Mouse (Mus musculus): ENCODE measurements at regions not wholly inside any gene's neighbourhood (a gene's known extent, or its start where the extent isn't known, plus 50 kb on each side); places are given as distances from the start of the nearest gene placed in this dataset.
A peak's percentile ranks its signal among the peaks of the same experiment; 100 is the strongest.

DNA sequence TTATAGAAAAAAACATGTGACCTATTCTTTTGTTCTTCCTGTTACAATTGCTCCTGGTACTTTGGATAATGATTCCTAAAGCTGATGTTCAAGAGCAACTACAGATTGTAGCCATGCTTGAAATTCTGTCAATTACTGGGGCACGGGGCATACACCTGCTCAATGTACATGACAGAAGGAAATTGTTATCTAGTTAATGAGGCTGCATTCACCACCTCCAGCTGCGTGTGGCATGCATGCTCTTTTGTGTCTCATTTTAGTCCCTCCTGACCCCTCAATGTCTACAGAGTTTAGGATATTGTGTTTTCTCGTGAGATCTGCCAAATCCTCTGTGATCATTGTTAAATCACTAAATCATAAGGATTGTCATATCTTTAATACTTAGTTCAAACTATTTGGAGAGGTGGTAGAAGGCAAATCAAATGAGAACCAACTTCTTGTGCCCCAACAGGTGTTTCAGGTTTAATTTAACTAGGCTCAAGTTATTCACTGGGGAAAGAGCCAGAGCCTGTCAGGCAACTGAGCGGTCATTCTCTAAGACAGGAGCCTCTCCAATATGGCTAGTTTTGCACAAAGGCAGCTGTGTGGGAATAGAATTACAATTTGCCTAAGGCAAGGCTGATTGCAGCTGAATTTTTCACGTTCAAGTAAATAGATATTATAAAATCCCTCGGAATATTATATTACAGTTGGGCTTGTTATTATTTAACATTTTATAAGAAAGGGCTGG, 289.9 kb upstream of the Mmadhc start:
- no peak for DNase-seq

DNA sequence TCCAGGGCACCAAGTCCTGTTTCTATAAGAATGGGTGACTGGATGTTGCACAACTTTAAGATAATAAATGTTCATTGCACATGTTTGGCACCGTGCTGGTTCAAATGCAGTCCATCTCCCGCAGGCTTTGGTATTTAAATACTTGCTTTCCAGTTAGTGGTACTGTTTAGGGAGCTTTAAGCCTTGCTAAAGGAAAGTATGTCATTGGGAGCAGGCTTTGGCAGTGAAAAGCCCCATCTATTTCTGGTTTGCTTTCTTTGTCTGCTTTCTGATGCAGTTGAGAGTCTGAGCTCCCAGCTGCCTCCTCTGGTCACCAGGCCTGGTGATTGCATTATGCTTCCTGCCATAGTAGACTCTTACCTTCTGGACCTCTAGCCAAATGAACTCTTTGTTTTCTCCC, 283.0 kb upstream of the Mmadhc start:
- DNase-seq = no peak

DNA sequence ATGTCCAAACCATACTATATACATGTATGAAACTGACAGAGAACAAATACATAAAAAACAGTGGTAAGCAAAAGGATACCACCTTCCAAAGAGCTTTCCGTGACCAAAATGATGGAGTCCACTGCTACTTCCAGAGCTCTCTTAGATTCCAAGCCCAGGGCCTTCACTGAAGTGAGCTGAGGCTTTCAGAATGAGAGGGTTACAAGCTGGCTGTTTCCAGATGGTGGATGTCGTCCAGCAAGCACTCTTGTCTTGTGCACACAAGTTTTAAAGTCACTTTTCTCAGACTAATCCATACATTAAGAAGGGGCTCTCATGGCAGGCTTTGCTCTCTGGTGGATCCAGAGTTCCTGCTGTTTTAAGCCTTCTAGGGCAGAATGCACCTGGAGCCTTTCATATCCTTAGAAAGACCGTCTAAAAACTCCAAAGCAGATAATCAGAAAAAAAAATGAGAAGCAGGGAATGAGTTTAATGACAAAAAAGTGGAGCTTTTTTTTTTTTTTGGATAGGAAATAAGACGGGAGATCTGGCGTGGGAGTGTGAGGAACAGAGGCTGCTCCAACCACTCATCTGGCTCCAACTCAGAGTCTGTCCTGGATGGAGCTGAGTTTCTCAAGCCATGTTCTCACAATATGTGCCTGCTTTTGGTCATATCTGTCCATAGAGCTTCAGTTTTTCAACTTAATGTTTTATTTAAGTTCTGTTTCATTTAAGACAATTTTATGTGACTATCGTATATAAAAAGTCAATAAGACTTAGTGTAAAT, 281.9 kb upstream of the Mmadhc start:
- DNase-seq = no peak

DNA sequence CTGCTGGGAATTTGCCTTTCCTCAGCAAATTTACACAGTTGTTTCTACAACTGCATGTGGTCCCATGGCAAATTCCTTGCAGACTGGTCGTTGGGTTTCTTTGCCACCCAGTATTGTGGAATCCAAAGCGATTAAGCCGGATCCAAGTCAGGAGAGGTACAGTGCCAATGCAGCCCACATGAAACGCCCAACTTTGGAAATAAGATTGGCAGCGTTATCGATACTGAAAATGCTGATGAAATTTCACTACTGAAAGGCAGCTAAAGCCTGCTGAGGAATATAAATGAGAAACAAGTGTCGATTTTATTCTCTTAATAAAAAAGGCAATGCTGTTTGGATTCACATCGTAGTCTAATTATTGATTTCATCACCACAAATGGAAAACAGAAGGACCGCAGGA, 281.1 kb upstream of the Mmadhc start:
- no peak for DNase-seq

DNA sequence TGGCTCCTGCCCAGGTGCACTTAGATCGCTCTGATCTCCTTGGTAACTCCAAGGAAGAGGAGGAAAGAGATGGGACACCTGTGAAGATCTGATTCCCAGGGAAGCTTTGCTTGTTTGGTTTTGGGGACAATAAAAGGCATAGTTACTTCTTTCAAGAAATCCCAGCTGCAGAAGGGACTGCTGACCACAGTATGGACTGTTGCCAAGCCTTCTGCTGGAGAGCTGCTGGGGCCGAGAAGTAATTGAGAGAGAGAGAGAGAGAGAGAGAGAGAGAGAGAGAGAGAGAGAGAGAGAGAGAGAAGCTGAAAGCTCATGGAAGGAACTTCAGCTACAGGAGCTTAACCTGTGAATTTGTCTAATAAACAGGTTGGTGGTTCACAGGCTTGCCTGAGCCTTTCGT, 276.9 kb upstream of the Mmadhc start:
- DNase-seq = no peak

DNA sequence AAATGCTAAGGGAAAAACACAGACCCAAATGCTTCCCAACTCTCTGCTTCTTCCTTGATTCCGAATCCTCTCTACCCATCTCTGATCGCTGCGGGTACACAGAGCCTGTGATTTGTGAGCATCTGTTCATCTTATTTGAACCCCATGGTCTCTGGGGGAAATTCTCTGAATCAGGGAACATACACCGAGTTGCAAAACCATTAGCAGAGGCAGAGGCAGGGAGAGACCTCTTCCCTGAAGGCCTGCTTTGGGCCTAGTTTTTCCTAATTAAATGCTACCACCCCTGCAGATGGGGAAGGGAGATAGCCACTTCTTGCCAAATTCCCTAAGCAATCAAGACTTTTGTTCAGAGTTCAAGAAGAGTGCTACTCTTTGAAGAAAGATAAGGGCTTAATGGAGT, 274.4 kb upstream of the Mmadhc start:
- DNase-seq = no peak

DNA sequence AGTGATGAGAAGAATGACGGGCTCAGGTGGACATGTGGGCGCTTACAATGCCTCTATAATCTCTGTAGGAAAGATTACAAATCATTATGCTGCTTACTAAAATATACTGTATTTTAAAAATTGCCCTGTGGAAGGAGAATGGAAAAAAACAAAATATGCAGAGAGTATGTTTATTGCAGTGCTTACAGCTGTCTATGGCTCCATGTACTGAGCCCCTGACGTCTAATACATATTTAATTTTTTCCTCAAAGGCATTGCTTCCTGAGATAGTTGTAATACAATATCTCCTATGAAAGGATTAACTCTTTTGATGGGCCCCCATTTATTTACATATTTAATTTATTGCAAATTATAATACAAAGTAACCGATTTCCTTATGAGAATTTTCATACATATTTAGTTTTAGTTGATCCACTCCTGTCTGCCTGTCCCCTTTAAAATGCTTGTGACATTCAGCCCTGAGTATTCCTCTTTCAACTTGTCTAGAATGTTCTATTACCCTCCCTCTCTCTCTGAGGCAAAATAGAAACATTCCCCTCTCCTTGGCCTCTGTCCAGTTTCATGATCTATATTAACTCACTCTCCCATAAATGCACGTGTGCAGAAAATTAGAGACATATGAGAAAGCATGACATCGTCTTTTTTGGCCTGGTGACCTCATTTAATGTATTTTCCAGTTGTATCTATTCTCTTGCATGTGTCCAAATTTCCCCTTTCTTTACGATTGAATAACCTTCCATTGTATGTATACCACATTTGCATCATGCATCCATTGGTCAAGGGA, 273.1 kb upstream of the Mmadhc start:
- DNase-seq = no peak

DNA sequence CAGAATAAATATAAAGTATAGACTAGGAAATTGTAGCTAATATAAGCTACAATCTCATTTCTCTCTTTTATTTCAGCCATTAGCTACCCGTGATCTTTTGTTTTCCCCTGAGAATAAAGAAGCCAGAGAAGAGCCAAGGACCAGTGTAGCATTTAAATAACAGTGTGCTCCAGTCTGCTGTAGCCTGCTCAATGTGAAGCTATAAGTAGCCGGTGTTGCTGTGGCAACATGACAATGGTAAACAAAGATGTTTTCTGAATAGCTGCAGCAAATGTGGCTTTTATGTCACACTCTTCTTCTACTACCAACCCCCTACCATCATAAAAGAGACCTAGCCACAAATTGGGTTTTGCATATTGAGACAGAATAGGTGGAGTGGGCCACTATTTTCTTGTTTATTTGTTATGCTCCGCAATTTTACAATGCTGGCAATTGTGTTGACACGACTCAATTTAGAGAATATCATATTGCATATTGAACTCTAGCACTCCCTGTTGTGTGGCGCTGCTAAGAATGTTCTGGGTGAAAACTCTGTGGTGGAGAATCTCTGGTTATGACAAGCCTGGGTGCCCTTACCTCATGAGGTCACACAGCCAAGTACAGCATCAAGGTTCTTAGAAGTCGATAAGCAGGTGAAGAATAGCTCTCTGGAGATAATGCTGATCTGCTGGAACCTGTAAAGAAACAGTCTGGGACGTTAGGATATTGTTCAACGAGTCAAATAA, 272.3 kb upstream of the Mmadhc start:
- DNase-seq = no peak

DNA sequence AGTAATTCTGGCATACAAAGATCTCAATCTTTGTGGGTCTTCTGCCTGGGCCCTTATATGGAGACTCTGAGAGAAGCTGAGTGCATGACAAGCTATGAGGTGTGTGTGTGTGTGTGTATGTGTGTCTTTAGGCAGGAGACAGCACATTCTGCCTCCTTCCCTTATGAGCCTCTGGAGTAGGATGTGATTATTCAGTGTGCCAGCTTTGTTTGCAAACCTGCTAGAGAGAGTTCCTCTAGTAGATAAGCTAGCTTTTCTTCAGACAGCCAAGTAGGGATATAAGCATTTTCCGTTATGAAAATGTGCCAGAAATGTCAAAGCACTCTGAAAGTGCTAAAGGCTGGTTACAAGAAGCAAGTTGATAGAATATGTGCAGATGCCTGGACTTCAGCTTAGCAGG, 270.9 kb upstream of the Mmadhc start:
- no peak for DNase-seq

DNA sequence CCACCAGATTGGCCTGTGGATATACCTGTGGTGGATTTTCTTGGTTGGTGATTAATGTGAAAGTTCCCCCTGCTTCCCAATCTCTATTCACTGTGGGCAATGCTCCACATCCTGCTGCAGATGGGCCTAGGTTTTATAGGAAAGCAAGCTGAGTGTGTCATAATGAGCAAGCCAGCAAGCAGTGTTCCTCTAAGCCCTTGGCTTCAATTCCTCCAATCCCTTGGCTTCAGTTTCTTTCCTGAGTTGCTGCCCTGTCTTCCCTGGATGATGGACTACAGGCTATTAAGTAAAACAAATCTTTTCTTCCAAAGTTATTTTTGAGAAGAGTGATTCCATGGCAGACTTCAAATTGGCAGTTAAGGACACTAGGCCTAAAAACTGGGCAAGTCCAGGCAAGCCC, 257.4 kb upstream of the Mmadhc start:
- no peak for DNase-seq

DNA sequence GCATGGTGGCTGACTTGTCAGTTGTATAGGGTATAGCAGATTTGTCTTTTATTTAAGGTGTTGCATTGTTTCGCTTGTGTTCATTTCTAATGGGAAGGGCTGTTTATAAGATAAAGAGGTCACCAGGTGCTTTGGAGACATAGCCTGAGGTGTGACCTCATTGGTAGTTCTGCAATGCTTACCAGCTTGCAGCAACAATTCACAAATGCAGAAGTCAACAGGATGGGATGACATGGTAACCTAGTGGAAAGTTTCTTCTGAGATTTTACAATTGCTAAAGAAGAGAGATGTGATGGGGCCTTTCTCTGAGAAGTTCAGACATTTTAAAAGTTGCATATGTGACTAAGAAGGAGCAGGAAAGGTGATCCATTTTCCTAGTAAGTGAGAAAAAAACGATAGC, 255.8 kb upstream of the Mmadhc start:
- DNase-seq = no peak

DNA sequence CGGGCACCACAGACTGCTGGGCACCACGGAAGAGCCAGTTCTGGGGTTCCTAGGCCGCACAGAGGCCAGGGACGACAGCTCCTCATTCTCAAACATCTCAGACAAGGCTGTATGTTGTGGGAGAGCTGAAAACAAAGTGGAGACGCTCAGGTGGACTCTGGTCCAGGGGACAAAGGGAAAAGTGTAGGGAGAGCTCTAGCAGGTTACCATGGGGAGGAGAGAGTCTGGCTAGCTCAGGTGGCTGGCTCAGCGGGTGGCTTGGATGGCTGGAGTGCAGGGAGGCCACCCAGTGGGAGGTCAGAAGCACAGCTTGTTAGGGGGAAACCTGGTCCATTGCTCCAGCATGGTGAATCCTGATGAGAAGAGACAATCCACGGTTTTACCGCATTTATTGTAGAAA, 253.3 kb upstream of the Mmadhc start:
- peak; percentile 65 for DNase-seq

DNA sequence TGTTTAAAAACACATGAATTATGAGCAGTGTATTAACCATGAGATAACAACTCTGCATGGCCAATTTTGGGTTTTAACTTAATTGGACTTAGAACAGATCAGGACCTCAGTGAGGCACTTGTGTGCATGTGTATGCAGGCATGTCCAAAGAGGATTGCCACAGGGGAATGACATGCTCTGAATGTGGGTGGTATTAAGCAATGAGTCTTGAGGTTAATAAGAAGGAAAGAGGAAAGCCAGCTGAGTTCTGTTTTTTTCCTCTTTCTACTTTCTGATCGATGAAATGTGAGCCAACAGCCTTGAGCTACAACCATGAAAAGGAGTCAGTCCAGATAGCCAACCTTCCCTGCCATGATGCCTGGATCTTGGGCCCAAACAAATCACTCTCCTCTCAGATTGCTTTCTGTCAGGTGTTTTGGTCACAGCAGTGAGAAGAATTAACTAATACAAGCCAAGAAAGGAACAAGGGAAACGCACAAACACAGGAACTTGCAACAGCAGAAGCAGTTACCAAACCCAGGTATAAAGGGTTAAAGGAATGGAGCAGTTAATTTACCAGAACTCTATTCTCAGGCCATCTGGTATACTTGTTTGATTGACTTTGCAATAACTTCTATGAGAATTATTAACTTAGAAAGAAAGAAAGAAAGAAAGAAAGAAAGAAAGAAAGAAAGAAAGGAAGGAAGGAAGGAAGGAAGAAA, 243.3 kb upstream of the Mmadhc start:
- DNase-seq = no peak

DNA sequence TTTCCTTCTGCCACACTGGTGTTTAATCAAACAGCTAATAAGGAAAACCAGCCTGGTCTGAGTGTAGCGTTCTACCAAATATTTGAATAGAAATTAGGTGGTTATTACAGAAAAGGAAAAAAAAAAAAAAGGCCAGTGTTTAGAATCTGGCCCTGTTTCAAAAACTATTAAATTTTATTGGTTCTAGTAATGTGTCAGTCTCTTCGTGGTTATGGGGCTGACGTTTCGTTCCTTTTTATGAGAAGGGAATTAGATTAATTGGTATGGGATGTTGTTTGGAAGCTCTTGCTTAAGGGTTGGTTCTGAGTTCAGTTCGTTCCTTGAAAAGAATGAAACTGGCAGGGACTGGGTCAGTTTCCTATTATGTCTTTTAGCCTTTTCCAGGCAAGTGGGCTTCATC, 241.5 kb upstream of the Mmadhc start:
- no peak for DNase-seq

DNA sequence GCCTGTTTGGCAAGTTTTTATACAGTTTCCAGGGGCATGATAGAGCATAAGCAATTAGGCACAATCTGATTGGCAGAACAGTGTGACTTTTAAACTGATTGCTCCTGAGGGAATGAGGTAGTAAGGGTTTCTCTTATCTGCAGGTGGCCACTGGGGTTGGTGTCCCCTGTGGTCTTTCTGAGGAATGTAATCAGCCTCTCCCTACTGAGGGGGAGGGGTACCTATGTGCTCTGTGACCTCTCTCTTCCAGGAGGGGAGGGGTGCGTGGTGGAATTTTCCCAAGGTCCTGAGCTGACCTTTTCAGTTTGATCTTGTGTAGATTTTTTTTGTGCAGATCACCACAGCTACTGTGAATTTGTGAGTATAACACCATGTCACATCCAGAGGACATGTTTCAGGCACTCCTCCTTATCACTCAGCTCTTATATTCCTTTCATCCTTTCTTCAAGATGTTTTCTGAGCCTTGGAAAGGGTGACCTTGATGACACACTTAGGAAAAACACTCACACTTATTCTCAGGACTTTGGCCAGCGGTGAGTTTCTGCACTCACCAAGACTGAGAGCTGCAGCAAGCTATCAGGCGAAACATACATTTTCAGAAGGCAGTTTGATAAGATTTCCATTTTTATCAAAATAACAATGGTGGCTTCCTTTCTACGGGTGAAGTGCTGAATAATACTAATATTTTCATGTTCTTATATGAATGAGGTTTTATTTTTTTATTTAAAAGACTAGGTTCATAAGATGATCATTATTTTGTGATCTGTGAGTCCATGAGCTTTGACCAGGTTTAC, 238.7 kb upstream of the Mmadhc start:
- DNase-seq = no peak

DNA sequence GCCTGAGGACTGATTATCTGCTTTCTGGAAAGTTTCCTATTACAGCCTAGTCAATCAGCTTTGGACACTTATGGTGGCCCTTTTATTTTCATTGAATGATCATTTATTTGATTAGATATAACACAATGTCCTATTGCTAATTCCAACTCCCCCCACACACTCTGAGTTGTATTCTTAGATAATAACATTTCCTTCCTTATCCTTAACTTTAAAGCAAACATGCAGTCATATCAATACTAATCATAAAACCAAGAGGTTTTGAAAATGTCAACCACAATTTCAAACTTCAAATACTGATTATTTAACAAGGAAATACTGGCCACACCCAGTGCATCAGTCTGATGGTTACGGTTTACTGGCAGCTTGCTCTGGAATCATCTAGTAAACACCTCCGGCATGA, 237.1 kb upstream of the Mmadhc start:
- no peak for DNase-seq

DNA sequence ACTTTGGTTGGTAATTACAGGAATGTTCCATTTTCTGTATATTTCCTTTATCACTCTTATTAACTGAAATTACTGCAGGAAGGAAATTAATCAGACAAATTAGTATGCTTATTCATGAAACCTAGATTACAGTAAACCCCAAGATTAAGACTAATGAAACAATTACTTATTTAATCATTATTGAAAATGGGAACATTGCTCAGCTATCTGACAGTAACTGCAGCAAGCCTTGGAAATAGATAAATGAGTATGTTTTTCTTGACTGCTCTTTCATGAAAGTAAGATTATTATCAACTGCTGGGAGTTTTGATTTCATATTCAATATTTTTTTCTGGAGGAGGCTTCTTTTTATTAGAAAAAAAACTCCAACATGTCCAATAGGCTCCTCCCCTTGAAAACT, 230.8 kb upstream of the Mmadhc start:
- no peak for DNase-seq

DNA sequence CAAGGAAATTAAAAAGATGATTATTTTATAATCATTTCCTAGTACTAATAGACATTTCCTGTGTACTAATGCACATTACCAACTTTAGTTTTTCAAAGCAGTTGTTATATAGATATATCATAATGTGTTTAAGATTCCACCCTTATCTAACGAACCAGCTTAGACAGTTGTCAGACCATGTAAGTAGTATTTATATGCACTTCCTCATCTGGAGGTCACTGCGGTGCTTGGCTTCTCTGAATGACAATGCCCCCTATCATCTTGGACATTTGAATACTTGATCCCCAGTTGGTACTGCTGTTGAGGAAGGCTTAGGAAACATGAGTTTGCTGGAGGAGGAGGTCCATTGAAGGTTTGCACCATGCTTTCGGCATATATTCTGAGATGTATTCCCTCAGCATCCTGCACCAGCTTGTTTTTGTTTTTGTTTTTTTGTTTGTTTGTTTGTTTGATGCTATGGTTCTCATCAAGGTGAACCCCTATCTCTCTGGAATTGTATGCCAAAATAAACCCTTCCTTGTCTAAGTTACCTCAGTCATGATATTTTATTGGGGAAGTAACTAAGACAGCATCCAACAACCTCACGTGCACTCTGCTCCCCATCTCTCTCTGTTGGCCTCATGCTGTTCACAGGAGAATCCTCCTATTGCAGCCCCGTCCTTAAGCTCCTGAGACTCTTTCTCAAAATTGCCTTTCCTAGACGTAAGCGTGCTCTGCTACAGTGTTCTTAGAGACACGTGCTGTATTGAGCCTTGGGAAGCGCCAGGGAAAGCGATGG, 228.4 kb upstream of the Mmadhc start:
- DNase-seq = no peak

DNA sequence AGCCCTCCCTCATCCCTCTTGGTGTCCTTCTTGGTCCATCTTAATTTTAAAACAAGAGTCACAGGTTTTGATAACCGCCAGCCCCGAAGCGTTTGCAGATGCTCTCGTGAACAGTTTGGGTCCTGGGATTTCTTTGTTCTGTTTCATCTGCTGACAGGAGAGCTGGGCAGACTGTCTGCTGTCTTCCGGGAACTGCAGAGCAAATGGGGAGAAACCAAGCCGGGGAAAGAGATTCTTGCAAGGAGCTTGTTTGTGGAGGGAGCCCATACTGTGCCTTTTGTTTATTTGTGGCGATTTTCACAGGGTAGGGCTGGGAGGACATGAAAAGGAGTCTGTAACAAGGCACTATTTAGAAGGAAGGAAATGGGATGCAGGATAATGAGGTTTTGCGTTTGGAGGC, 223.6 kb upstream of the Mmadhc start:
- no peak for DNase-seq

DNA sequence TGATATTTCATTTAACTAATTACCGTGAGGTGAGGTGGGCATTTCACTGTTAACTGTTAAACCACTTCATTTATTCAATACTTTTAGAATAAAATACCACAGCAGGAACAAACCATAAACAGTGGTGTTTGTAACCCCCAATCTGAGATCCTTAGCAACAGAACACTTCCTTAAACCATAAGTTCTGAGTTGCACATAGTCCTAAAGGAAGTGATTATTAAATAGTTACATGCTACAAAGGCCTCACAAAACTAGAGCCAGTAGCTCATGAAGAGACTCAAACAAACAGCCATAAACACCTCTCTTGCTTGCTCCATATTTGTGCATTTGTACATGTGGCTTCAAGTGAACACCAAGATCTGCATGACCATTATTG, 222.5 kb upstream of the Mmadhc start:
- no peak for DNase-seq

Data from kidney, adult 11 months (tissue).